7 mouse cellular contexts compared by ENCODE assay signal in the genomic region with DNA sequence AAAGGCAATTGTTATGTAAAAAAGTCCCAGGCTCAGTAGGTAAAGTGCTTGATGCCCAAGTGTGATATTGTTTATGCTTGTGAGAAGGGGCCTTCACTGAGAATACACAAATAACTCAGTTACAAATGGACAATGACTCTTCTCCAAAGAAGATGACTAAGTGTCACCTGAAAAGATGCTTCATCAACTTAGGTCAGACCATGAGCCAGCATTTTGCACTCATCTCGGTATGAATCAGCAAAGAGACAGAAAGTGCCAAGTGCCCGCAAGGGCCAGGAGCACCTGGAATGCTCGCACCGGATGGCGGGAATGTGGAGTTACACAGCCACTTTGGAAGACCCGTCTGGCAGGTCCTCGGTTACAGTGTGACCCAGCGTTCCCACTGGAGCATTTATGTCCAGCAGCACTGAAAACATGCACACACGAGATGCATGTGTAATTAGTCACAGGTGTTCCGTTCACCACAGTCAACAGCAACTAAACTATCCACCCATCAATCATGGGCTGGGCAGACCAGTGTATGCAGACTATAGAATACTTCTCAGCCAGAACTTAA.
"Had no signal": no experiment of that assay in that cellular context is flagged by ENCODE, and none has a peak within 500 bp of the region (broad histone marks: within the 10 kb centered on the region; RNA-seq: fewer than 3 reads in every experiment).

No protein-coding gene starts in this region.

- DNase-seq: kidney, postnatal 14 days; lung, embryonic 14.5 days; lung, postnatal 10 days; lung, postnatal 4 days; right cerebral cortex, postnatal 14 days; thymus, adult 2 months; thymus, postnatal 25 days had no signal
